Mouse (Mus musculus) liver, embryonic 15.5 days (tissue): ENCODE measurements around the gene Rec8. TPM values are rescaled to one million over a fixed set of nuclear protein-coding genes. Genes with fewer than 3 reads are reported as not detected.

Source experiments
- ATAC-seq: fragments of 200-750 bp; cut with Nextera tagmentation; 2 replicates; pipeline ENCODE4 v1.8.0; 2017; ENCODE audit warnings: moderate number of reproducible peaks, mild to moderate bottlenecking, moderate library complexity; ENCODE audit not compliant: insufficient read depth
- H3K27ac ChIP-seq: fragments of 300-500 bp; sonication (generic); replicated peaks from 2 replicates; pipeline ENCODE4 v1.5.1; 2015; ENCODE audit warnings: mild to moderate bottlenecking, inconsistent platforms
- H3K27me3 ChIP-seq: fragments of 300-500 bp; sonication (generic); 2 replicates; pipeline ENCODE4 v1.6.1; 2015; ENCODE audit warnings: mild to moderate bottlenecking, inconsistent platforms
- H3K36me3 ChIP-seq: fragments of 300-500 bp; sonication (generic); replicated peaks from 2 replicates; pipeline ENCODE4 v1.6.1; 2015; ENCODE audit warnings: moderate library complexity, mild to moderate bottlenecking, inconsistent platforms
- H3K4me1 ChIP-seq: fragments of 300-500 bp; sonication (generic); replicated peaks from 2 replicates; pipeline ENCODE4 v1.6.1; 2015; ENCODE audit warnings: inconsistent platforms
- H3K4me2 ChIP-seq: fragments of 300-500 bp; sonication (generic); 2 replicates; pipeline ENCODE4 v1.6.1; 2015; ENCODE audit warnings: moderate library complexity, mild to moderate bottlenecking, inconsistent platforms
- H3K4me3 ChIP-seq: fragments of 300-500 bp; sonication (generic); replicated peaks from 2 replicates; pipeline ENCODE4 v1.5.1; 2015; ENCODE audit warnings: mild to moderate bottlenecking, inconsistent platforms
- H3K9ac ChIP-seq: fragments of 300-500 bp; sonication (generic); 2 replicates; pipeline ENCODE4 v1.6.1; 2015; ENCODE audit warnings: moderate library complexity, mild to moderate bottlenecking, inconsistent platforms
- H3K9me3 ChIP-seq: fragments of 300-500 bp; sonication (generic); replicated peaks from 2 replicates; pipeline ENCODE4 v1.6.1; 2016; ENCODE audit warnings: inconsistent platforms
- WGBS: fragments of 180-500 bp; shearing (Covaris S2); methylation state at CpG from one replicate; pipeline ENCODE4 v1.1.7; 2015; ENCODE audit warnings: mixed read lengths; ENCODE audit not compliant: insufficient replicate concordance; 5-methylcytosine and 5-hydroxymethylcytosine counted together
- polyA plus RNA-seq: library from polyadenylated mRNA; unstranded; fragments of >200 nt; fragmentation: Nextera tagmentation; extraction: Ambion mirVana; gene quantifications from 2 replicates; pipeline ENCODE4 v1.2.1, GENCODE M21; 2015

Gene Rec8
- polyA plus RNA-seq, 1 experiment from 2014 or later: 1.7 TPM

DNA sequence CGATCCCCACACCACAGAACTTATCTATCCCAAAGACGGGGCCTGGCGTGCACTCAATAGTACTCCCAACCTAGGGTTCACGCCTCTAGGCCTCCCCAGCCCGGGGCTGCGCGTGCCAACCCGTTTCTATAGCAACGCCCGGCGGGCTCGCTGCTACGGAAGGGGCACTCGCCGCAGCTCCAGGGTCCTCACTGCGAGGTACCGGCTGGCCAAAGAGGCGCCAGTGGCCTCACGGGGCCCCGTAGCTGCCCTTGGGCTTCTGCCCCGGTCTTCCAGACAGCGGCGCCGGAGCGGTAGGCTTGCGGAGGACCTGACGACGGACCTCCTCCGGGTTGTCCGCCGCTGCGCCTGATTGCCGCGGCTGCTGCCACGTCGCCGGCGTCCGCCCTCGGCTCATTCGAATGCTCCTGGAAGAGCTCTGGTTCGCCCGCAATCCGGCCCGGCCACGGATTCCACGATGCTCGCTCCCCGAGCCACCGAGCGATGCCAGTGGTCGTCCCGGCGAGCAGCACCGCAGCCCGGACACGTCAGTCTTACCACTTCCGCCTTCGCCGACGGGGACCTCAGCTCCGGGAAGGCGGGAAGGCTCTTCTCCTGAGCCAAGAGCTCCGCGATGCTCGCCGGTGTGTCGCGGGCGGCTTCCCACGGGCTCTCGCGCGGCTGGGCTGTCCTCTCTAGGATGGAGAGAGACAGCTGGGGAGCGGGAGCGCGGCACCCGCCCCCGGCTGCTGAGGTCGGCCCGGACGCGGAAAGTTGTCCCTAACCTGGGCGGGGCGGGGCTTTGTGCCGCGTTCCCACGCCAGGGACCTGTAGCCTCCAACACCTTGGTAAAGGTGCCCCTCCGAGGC lies 25.4 kb downstream of the Rec8 start, which contains the start of gene Tm9sf1:
TSS of gene Tm9sf1 (minus strand) at position 747 of the 848 bp plus-strand sequence.
- peaks cover 62% of the 10 kb centered on the region for H3K4me1 ChIP-seq
- peaks cover 51% of the 10 kb centered on the region for H3K36me3 ChIP-seq
- H3K4me3 ChIP-seq: peak within 1 kb of the TSS; percentile 96
- H3K27me3 ChIP-seq: no peaks in the 10 kb centered on the region
- H3K27ac ChIP-seq: peak within 1 kb of the TSS; percentile 91
- ATAC-seq: peak; percentile 89
- WGBS: under 1% methylated on average over 89 of the region's 89 CpGs
- H3K4me2 ChIP-seq: peak within 1 kb of the TSS; percentile 90
- H3K9me3 ChIP-seq: no peaks in the 10 kb centered on the region
- H3K9ac ChIP-seq: peak within 1 kb of the TSS; percentile 97

DNA sequence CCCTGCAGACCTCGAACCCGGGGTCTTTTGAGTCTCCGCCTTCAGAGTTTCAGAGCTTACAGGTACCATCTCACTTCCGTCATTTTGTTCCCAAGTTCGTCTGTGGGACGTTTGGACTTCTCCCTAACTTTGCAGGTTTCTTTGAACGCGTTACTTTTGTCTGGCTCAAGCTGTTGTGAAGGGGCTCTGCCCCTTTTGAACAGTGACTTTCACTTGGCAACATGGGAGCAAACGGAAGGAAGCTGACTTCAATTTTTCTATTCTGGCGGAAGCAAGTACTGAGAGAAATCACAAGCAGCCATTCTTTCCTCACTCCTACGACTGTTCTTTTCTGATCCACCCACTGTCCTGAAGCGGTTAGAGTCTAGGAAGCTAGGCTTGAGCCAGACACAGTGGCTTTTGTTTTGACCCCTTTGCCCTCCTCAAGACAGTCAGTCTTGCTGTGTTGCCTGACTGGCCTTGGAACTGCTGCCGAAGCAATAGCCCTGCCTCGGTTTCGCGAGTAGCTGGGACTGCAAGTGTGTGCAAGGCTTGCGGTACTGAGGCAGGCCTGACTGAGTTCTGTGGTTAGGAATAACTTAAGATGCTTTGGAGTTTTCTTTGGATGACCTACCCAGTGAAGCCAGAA lies 26.5 kb downstream of the Rec8 start:
- Histone ChIP-seq H3K9me3 (no peaks in the 10 kb centered on the region), H3K4me2 (peak overlapping the region; percentile 90), H3K9ac (peak overlapping the region; percentile 97), H3K27me3 (no peaks in the 10 kb centered on the region), H3K27ac (peak overlapping the region; percentile 91), H3K4me3 (peak overlapping the region; percentile 96), H3K36me3 (peaks cover 40% of the 10 kb centered on the region), H3K4me1 (peaks cover 62% of the 10 kb centered on the region)
- 17% methylated on average over 17 of the region's 17 CpGs for WGBS
- ATAC-seq: no peak

DNA sequence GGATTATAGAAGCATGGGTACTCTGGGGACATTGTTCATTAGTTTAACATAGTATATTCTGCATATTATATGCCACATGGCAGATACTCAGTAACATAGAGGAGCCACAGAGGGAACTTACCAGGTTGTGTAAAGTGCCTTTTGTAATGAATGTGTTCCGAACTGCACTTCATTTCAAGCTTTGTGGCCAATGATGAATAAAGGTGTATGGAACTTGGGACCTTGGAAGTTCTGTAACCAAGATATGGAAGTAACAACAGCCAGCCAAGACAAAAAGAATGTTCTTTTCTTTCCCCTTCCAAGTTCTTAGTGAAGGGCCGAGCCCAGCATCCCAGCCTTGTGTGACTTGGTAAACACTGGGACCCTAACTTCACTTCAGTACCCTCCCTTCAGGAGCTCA lies 32.0 kb downstream of the Rec8 start, which contains the start of gene Tssk4:
TSS of gene Tssk4 (plus strand) at position 301 of the 400 bp plus-strand sequence.
- no peaks in the 10 kb centered on the region for H3K27me3 ChIP-seq
- no peak within 1 kb of the TSS for H3K27ac ChIP-seq
- no peaks in the 10 kb centered on the region for H3K9me3 ChIP-seq
- H3K4me3 ChIP-seq: no peak within 1 kb of the TSS
- no peak for ATAC-seq
- peaks cover 25% of the 10 kb centered on the region for H3K4me1 ChIP-seq
- peaks cover 15% of the 10 kb centered on the region for H3K36me3 ChIP-seq
- H3K4me2 ChIP-seq: no peak within 1 kb of the TSS
- H3K9ac ChIP-seq: no peak within 1 kb of the TSS
- 67% methylated on average over 2 of the region's 2 CpGs for WGBS

DNA sequence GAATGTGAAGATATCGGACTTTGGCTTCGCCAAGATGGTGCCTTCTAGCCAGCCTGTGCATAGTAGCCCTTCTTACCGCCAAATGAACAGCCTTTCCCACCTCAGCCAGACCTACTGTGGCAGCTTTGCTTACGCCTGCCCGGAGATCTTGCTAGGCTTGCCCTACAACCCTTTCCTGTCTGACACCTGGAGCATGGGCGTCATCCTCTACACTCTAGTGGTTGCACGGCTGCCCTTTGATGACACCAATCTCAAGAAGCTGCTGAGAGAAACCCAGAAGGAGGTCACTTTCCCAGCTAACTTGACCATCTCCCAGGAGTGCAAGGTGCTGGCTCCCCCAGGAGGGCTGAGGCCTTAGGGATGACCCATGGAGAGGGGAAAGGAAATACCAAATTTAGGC lies 33.7 kb downstream of the Rec8 start:
- Histone ChIP-seq H3K4me2 (no peak overlapping the region), H3K9ac (no peak overlapping the region), H3K27ac (no peak overlapping the region), H3K4me1 (peaks cover 10% of the 10 kb centered on the region; the same call in 1 of the 2 replicates), H3K9me3 (no peaks in the 10 kb centered on the region), H3K27me3 (no peaks in the 10 kb centered on the region), H3K36me3 (peaks cover 7% of the 10 kb centered on the region), H3K4me3 (no peak overlapping the region)
- ATAC-seq: no peak
- WGBS: 73% methylated on average over 7 of the region's 7 CpGs

DNA sequence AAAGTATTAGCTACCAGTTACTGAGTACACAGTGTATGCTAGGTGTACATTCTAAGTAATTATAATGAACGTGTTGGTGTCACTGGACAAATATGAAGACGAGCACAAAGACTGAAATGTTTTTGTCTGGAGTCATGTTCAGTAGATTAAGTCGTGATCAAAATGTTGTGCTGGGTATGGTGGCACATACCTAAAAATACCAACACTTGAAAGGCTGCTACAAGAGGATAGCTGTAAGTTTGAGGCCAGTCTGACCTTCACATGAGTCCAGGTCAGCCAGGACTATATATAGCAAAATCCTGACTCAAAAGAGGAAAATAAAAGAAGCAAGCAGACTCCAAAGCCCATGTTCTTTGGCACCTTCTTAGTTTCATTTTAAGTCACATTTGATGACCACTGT lies 39.1 kb downstream of the Rec8 start:
- Histone ChIP-seq H3K27me3 (no peaks in the 10 kb centered on the region), H3K36me3 (peaks cover 24% of the 10 kb centered on the region), H3K9ac (no peak overlapping the region), H3K4me3 (no peak overlapping the region), H3K4me2 (no peak overlapping the region), H3K9me3 (no peaks in the 10 kb centered on the region), H3K4me1 (peaks cover 26% of the 10 kb centered on the region), H3K27ac (no peak overlapping the region)
- 80% methylated on average over 3 of the region's 3 CpGs for WGBS
- no peak for ATAC-seq

DNA sequence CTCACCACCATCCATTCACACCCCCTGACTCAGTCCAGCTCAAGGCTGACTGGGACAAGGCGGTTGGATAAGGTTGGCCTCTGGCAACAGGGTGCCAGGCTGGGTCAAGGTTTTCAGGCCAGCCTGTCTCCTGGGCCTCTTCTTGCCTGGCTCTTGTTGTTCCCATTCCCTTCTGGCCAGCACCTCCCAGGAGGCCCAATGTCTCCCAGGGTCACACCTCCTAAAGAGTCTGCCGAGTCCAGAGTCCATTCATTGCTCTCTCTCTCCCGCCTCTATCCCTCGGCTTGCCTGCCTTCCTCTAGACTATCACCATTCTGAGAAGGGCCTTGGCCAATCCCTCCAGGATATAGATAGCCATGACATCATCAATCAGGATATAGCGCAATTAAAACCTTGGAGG lies 40.2 kb downstream of the Rec8 start:
- WGBS: 83% methylated on average over 5 of the region's 5 CpGs

DNA sequence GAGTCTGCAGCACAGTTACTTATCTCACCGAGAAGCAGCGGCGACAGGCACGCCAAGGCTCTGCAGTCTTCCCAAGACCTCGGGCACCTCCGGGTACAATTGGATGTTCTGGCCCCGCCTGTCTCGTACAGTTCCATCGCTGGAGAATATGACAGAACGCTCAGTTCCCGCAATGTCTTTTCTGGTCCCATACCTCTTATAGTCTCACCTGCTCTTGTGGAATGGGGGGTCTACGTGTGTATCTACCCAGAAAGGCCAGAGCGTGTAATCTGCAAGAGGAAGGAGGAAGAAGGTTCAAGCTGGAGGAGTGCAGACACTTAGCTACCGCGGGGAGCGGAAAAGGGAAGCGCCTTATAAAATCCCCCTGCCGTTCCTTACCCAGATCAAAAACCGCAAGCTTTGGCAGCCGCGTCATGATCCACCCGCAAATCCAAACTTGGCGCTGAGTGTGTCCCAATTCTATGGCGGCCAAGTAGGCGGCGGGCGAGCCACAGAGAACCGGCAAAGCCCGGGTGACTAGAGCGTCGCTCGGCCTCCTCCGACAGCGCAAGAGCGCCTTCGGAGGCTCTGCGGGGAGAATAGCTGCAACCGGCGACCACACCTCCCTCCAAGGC lies 42.2 kb downstream of the Rec8 start, which contains the start of gene Mdp1:
TSS of gene Mdp1 (minus strand) at position 549 of the 614 bp plus-strand sequence.
- WGBS: under 1% methylated on average over 39 of the region's 39 CpGs

More for the DNA sequence above, 40.2 kb downstream of the Rec8 start:
- H3K9ac ChIP-seq: no peak overlapping the region
- peaks cover 26% of the 10 kb centered on the region for H3K4me1 ChIP-seq
- H3K27ac ChIP-seq: no peak overlapping the region
- no peak overlapping the region for H3K4me2 ChIP-seq
- no peak overlapping the region for H3K4me3 ChIP-seq
- ATAC-seq: no peak
- H3K27me3 ChIP-seq: no peaks in the 10 kb centered on the region
- no peaks in the 10 kb centered on the region for H3K9me3 ChIP-seq
- H3K36me3 ChIP-seq: peaks cover 32% of the 10 kb centered on the region

DNA sequence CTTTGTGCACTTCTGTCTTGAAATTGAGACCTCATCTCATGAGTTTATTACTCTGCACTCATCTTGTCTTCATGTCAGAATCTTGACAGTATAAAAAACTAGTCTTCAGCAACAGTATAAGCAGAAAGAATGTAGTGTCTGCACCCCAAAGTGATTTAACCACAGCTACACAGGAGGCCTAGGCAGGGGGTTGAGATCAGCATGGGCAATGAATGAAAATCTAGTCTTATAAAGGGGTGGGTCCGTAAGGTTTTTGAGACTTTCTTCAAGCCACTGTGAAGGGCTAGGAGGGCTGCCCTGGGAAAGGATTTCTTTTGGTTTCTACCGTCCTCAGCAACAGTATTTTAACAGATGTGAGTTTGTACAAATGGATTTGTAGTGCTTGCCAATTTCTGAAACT lies 42.8 kb downstream of the Rec8 start:
- H3K4me3 ChIP-seq: peak overlapping the region; percentile 77
- H3K4me1 ChIP-seq: peaks cover 26% of the 10 kb centered on the region
- no peaks in the 10 kb centered on the region for H3K27me3 ChIP-seq
- 50% methylated on average over 2 of the region's 2 CpGs for WGBS
- H3K36me3 ChIP-seq: peaks cover 46% of the 10 kb centered on the region
- H3K9me3 ChIP-seq: no peaks in the 10 kb centered on the region
- ATAC-seq: peak; percentile 9; the same call in 1 of the 2 replicates
- no peak overlapping the region; the same call in 1 of the 2 replicates for H3K9ac ChIP-seq
- peak overlapping the region; percentile 74 for H3K4me2 ChIP-seq
- H3K27ac ChIP-seq: peak overlapping the region; percentile 41; the same call in 1 of the 2 replicates

More for the DNA sequence above, 42.2 kb downstream of the Rec8 start, which contains the start of gene Mdp1:
- H3K4me1 ChIP-seq: peaks cover 26% of the 10 kb centered on the region
- H3K27me3 ChIP-seq: no peaks in the 10 kb centered on the region
- H3K4me2 ChIP-seq: peak within 1 kb of the TSS; percentile 74
- H3K4me3 ChIP-seq: peak within 1 kb of the TSS; percentile 77
- peak within 1 kb of the TSS; percentile 78 for H3K27ac ChIP-seq
- ATAC-seq: peak; percentile 94
- no peaks in the 10 kb centered on the region for H3K9me3 ChIP-seq
- peaks cover 44% of the 10 kb centered on the region for H3K36me3 ChIP-seq
- peak within 1 kb of the TSS; percentile 72 for H3K9ac ChIP-seq

DNA sequence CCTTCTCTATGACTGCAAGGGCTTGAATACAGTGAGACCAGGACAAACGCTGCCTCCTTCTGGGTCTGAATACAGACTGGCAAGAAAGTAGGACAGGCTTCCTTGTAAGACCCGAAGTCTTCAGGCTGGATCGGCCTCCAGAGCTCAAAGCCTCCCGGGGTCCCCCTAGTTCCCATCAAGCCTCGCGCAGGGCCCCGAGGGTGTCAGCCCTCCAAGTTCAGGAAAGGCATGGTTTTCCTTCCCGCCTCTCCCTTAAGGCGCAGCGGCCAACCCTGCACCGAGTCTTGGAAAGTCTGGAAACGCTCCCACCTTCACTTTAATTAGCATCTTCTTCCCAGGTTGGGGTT lies 53.6 kb downstream of the Rec8 start:
- H3K27ac ChIP-seq: peak overlapping the region; percentile 88
- WGBS: 0% methylated on average over 12 of the region's 12 CpGs
- H3K4me2 ChIP-seq: peak overlapping the region; percentile 75
- H3K4me1 ChIP-seq: peaks cover 32% of the 10 kb centered on the region
- no peaks in the 10 kb centered on the region for H3K27me3 ChIP-seq
- peak overlapping the region; percentile 79 for H3K4me3 ChIP-seq
- peak; percentile 33; the same call in 1 of the 2 replicates for ATAC-seq
- peaks cover 28% of the 10 kb centered on the region for H3K36me3 ChIP-seq
- H3K9me3 ChIP-seq: no peaks in the 10 kb centered on the region
- H3K9ac ChIP-seq: peak overlapping the region; percentile 76

DNA sequence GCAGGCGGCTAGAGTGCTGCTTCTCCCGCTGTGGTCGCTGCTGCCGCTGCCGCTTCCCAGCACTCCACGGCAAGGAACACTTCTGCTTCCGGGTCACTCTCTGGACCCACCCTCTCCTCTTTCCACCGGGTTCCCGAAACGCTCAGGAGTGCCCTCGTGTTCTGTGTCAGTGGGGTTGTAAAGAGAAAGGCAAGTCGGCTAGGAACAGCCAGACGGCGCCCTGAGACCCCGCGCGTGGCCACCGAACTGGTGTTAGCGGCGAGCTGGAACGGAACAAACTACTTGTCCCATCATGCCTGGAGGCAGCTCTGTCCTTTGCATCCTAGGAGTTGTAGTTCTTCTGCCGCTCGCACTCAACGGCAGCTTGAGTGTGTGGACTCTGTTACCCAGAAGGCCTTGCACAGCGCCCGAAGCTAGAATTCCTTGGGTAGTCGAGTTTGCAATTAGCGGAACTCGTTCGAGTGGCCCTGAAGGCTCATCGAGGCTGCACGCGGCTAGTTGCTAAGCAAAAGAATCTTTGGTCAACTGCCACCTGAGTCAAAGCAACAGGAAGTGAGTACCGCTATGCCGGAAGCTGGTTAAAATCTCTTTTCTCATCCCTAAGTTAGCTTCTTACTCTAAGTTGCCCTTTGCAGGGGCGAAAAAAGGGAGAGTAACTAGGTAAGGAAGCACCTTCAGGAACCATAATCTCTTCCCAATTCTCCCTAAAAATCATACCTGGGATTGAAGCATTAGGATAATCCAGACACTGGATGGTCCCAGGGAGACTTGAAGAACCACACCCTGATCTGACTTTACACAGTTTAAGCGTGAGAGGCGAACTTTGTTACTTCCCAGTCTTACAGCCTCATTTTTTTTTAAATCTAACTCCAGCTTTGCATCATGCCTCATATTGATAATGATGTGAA lies 54.2 kb downstream of the Rec8 start, which contains the start of the genes Gmpr2 and Nedd8:
TSS of gene Gmpr2 (plus strand) at position 109 of the 908 bp plus-strand sequence.
TSS of gene Nedd8 (minus strand) at position 292 of the 908 bp plus-strand sequence.
- ATAC-seq: peak; percentile 98
- peak within 1 kb of the TSS; percentile 76 for H3K9ac ChIP-seq
- H3K4me3 ChIP-seq: peak within 1 kb of the TSS; percentile 79
- peak within 1 kb of the TSS; percentile 75 for H3K4me2 ChIP-seq
- peaks cover 32% of the 10 kb centered on the region for H3K4me1 ChIP-seq
- H3K36me3 ChIP-seq: peaks cover 30% of the 10 kb centered on the region
- WGBS: under 1% methylated on average over 38 of the region's 38 CpGs
- H3K27ac ChIP-seq: peak within 1 kb of the TSS; percentile 88
- no peaks in the 10 kb centered on the region for H3K9me3 ChIP-seq
- no peaks in the 10 kb centered on the region for H3K27me3 ChIP-seq
